Mouse (Mus musculus): Measurements from ENCODE around the gene Tmem256. TPM values are rescaled to one million over a fixed set of nuclear protein-coding genes. Genes with fewer than 3 reads are reported as not detected.

Gene Tmem256
- total RNA-seq, 2 experiments from 2014 or later, result 151 to 159 TPM

- DNase-seq (ENCODE audit: extremely low spot score in 1 of 2, low spot score in 2 of 2), result peak; percentile 77 to 91
- intact Hi-C loops (cut with DNase I), result loop anchor here (5.0 kb wide), 1 partner anchor 75 kb away; the partner anchor contains the start of gene Fgf11
Measured at GRCm38 (mm10) chr11:69876867-69877266, 38.6 kb downstream of the Tmem256 start.

- DNase-seq (ENCODE audit: extremely low spot score in 1 of 2, low spot score in 2 of 2), result no peak
- intact Hi-C loops (cut with DNase I), result loop anchor here (5.0 kb wide), 1 partner anchor 76 kb away; the partner anchor contains the start of gene Fgf11
Measured at GRCm38 (mm10) chr11:69877878-69878277, 39.6 kb downstream of the Tmem256 start, which contains the start of gene Tmem95. Gene Tmem95, minus strand, starts transcription at chr11:69878018.

- intact Hi-C loops (cut with DNase I), result loop anchor here (5.0 kb wide), 1 partner anchor 76 kb away; the partner anchor contains the start of gene Fgf11
- no peak for DNase-seq (ENCODE audit: extremely low spot score in 1 of 2, low spot score in 2 of 2)
Measured at GRCm38 (mm10) chr11:69878399-69878798, 40.1 kb downstream of the Tmem256 start.

GRCm38 (mm10) chr11:69878952-69879351, 40.6 kb downstream of the Tmem256 start:
- intact Hi-C loops (cut with DNase I), result loop anchor here (5.0 kb wide), 1 partner anchor 77 kb away; the partner anchor contains the start of gene Fgf11
- no peak for DNase-seq (ENCODE audit: extremely low spot score in 1 of 2, low spot score in 2 of 2)

GRCm38 (mm10) chr11:69879711-69880110, 41.4 kb downstream of the Tmem256 start:
- intact Hi-C loops (cut with DNase I), result loop anchor here (5.0 kb wide), 1 partner anchor 77 kb away; the partner anchor contains the start of gene Fgf11
- no peak for DNase-seq (ENCODE audit: extremely low spot score in 1 of 2, low spot score in 2 of 2)

- DNase-seq (ENCODE audit: extremely low spot score in 1 of 2, low spot score in 2 of 2), result peak in 1 of 2 experiments; percentile 82
- intact Hi-C loops (cut with DNase I), result no loop called here
Measured at GRCm38 (mm10) chr11:69880506-69880852, 42.2 kb downstream of the Tmem256 start.

GRCm38 (mm10) chr11:69880853-69881603, 42.7 kb downstream of the Tmem256 start, which contains the start of gene Kctd11:
Gene Kctd11, minus strand, starts transcription at chr11:69881406.
- intact Hi-C loops (cut with DNase I), result no loop called here

GRCm38 (mm10) chr11:69881787-69882670, 43.7 kb downstream of the Tmem256 start:
- intact Hi-C loops (cut with DNase I), result no loop called here
- no peak for DNase-seq (ENCODE audit: extremely low spot score in 1 of 2, low spot score in 2 of 2)

More at GRCm38 (mm10) chr11:69880853-69881603, 42.7 kb downstream of the Tmem256 start, which contains the start of gene Kctd11:
- DNase-seq (ENCODE audit: extremely low spot score in 1 of 2, low spot score in 2 of 2), result peak in 1 of 2 experiments; percentile 93

GRCm38 (mm10) chr11:69883066-69883465, 44.8 kb downstream of the Tmem256 start:
- no peak for DNase-seq (ENCODE audit: extremely low spot score in 1 of 2, low spot score in 2 of 2)
- intact Hi-C loops (cut with DNase I), result no loop called here

GRCm38 (mm10) chr11:69883527-69884151, 45.3 kb downstream of the Tmem256 start:
- intact Hi-C loops (cut with DNase I), result no loop called here
- DNase-seq (ENCODE audit: extremely low spot score in 1 of 2, low spot score in 2 of 2), result no peak

GRCm38 (mm10) chr11:69884240-69884639, 45.9 kb downstream of the Tmem256 start:
- no peak for DNase-seq (ENCODE audit: extremely low spot score in 1 of 2, low spot score in 2 of 2)
- intact Hi-C loops (cut with DNase I), result no loop called here

GRCm38 (mm10) chr11:69884663-69885062, 46.3 kb downstream of the Tmem256 start:
- intact Hi-C loops (cut with DNase I), result no loop called here

GRCm38 (mm10) chr11:69886907-69887635, 48.8 kb downstream of the Tmem256 start:
- no peak for DNase-seq (ENCODE audit: extremely low spot score in 1 of 2, low spot score in 2 of 2)
- intact Hi-C loops (cut with DNase I), result no loop called here

More at GRCm38 (mm10) chr11:69884663-69885062, 46.3 kb downstream of the Tmem256 start:
- DNase-seq (ENCODE audit: extremely low spot score in 1 of 2, low spot score in 2 of 2), result no peak

Small RNA genes lying within 50 kb of the gene (microRNA-seq; reads per million reads assigned to microRNA genes)
- gene Mir6924, result not detected

Other genes starting within 250 kb of the Tmem256 start
- 100 to 1,000 TPM; 395 to 416 TPM for gene Atp1b2, start 232.6 kb upstream of the Tmem256 start, total RNA-seq (2021)
- not detected for gene Shbg, start 220.6 kb upstream of the Tmem256 start, total RNA-seq (2021)
- 10 to 100 TPM; 12.7 to 15.2 TPM for gene Sat2, start 216.5 kb upstream of the Tmem256 start, total RNA-seq (2021)
- 10 to 100 TPM; 92.0 to 99.4 TPM for gene Fxr2, start 205.5 kb upstream of the Tmem256 start, total RNA-seq (2021)
- not detected for gene Sox15, start 183.2 kb upstream of the Tmem256 start, total RNA-seq (2021)
- 10 to 100 TPM; 87.3 to 95.6 TPM for gene Mpdu1, start 175.9 kb upstream of the Tmem256 start, total RNA-seq (2021)
- gene Cd68, start 172.4 kb upstream of the Tmem256 start, total RNA-seq (2021), result 10 to 100 TPM; 11.6 to 12.2 TPM
- 100 to 1,000 TPM; 455 to 466 TPM for gene Eif4a1, start 166.1 kb upstream of the Tmem256 start, total RNA-seq (2021)
- 100 to 1,000 TPM in 1 of 2 experiments, 10 to 100 TPM in 1; 96.9 to 103 TPM for gene Senp3, start 156.4 kb upstream of the Tmem256 start, total RNA-seq (2021)
- 1 to 10 TPM in 1 of 2 experiments, under 1 TPM in 1; 0.39 to 1.6 TPM for gene Tnfsf13, start 152.7 kb upstream of the Tmem256 start, total RNA-seq (2021)
- 1 to 10 TPM; 7.4 TPM for gene Tnfsf12, start 142.7 kb upstream of the Tmem256 start, total RNA-seq (2021)
- 1 to 10 TPM in 1 of 2 experiments, under 1 TPM in 1; 0.81 to 1.5 TPM for gene Tnfsfm13, start 142.4 kb upstream of the Tmem256 start, total RNA-seq (2021)
- gene Polr2a, start 79.9 kb upstream of the Tmem256 start, total RNA-seq (2021), result 10 to 100 TPM; 52.1 to 52.9 TPM
- not detected for gene Slc35g3, start 76.5 kb upstream of the Tmem256 start, total RNA-seq (2021)
- 10 to 100 TPM; 57.1 to 67.6 TPM for gene Zbtb4, start 72.6 kb upstream of the Tmem256 start, total RNA-seq (2021)
- gene Chrnb1, start 42.6 kb upstream of the Tmem256 start, total RNA-seq (2021), result 1 to 10 TPM in 1 of 2 experiments, under 1 TPM in 1; 0.95 to 1.2 TPM
- gene Fgf11, start 36.7 kb upstream of the Tmem256 start, total RNA-seq (2021), result 10 to 100 TPM; 20.0 to 21.5 TPM
- gene Tmem102, start 32.9 kb upstream of the Tmem256 start, total RNA-seq (2021), result not detected
- not detected for gene Gm39566, start 23.2 kb upstream of the Tmem256 start, total RNA-seq (2021)
- gene Spem2, start 20.0 kb upstream of the Tmem256 start, total RNA-seq (2021), result not detected
- gene Spem1, start 16.3 kb upstream of the Tmem256 start, total RNA-seq (2021), result under 1 TPM; 0.45 to 0.57 TPM
- gene Nlgn2, start 730 bp upstream of the Tmem256 start, total RNA-seq (2021), result 100 to 1,000 TPM; 268 to 274 TPM
- 10 to 100 TPM; 28.4 to 32.2 TPM for gene Plscr3, start 7.9 kb downstream of the Tmem256 start, total RNA-seq (2021)
- under 1 TPM; 0.11 to 0.14 TPM for gene Tnk1, start 20.2 kb downstream of the Tmem256 start, total RNA-seq (2021)
- gene Tmem95, start 39.5 kb downstream of the Tmem256 start, total RNA-seq (2021), result not detected
- under 1 TPM; 0.57 to 0.62 TPM for gene Kctd11, start 42.9 kb downstream of the Tmem256 start, total RNA-seq (2021)
- gene Acap1, start 57.0 kb downstream of the Tmem256 start, total RNA-seq (2021), result under 1 TPM; 0.15 to 0.26 TPM
- 1 to 10 TPM; 1.8 TPM for gene 2810408A11Rik, start 62.5 kb downstream of the Tmem256 start, total RNA-seq (2021)
- 100 to 1,000 TPM; 126 to 129 TPM for gene Neurl4, start 62.6 kb downstream of the Tmem256 start, total RNA-seq (2021)
- gene Gps2, start 75.4 kb downstream of the Tmem256 start, total RNA-seq (2021), result 10 to 100 TPM; 24.8 to 25.7 TPM
- gene Eif5a, start 83.4 kb downstream of the Tmem256 start, total RNA-seq (2021), result 100 to 1,000 TPM; 525 to 535 TPM
- gene Ybx2, start 97.3 kb downstream of the Tmem256 start, total RNA-seq (2021), result 1 to 10 TPM; 9.5 TPM
- 1 to 10 TPM; 1.3 to 1.4 TPM for gene Slc2a4, start 109.7 kb downstream of the Tmem256 start, total RNA-seq (2021)
- gene Cldn7, start 126.3 kb downstream of the Tmem256 start, total RNA-seq (2021), result not detected
- gene Ctdnep1, start 142.6 kb downstream of the Tmem256 start, total RNA-seq (2021), result 100 to 1,000 TPM; 104 to 118 TPM
- gene Elp5, start 144.0 kb downstream of the Tmem256 start, total RNA-seq (2021), result 100 to 1,000 TPM; 114 to 125 TPM
- 100 to 1,000 TPM; 252 to 266 TPM for gene Gabarap, start 152.6 kb downstream of the Tmem256 start, total RNA-seq (2021)
- 10 to 100 TPM; 35.2 to 38.6 TPM for gene Phf23, start 157.3 kb downstream of the Tmem256 start, total RNA-seq (2021)
- 10 to 100 TPM; 27.5 to 30.3 TPM for gene Dvl2, start 162.1 kb downstream of the Tmem256 start, total RNA-seq (2021)
- 10 to 100 TPM; 44.8 to 48.0 TPM for gene Acadvl, start 176.9 kb downstream of the Tmem256 start, total RNA-seq (2021)
- 100 to 1,000 TPM; 871 to 875 TPM for gene Dlg4, start 178.4 kb downstream of the Tmem256 start, total RNA-seq (2021)
- gene Asgr1, start 215.6 kb downstream of the Tmem256 start, total RNA-seq (2021), result 1 to 10 TPM; 1.4 to 1.5 TPM

Data from left cerebral cortex, postnatal 10 days (tissue).